Mouse (Mus musculus): ENCODE results near the gene Rnf212b. TPM values are rescaled to one million over a fixed set of nuclear protein-coding genes. Genes with fewer than 3 reads are reported as not detected.

Rnf212b gene
- total RNA-seq, 2 experiments from 2014 or later, result not detected

- no peak for DNase-seq
Measured at GRCm38 (mm10) chr14:54796760-54797159, 17.2 kb upstream of the Rnf212b start.

- no peak for DNase-seq
Measured at GRCm38 (mm10) chr14:54799686-54800085, 14.3 kb upstream of the Rnf212b start.

GRCm38 (mm10) chr14:54802428-54802827 lies 11.5 kb upstream of the Rnf212b start:
- DNase-seq, result no peak

GRCm38 (mm10) chr14:54806124-54806523 lies 7.8 kb upstream of the Rnf212b start:
- DNase-seq, result no peak

- no peak for DNase-seq
Measured at GRCm38 (mm10) chr14:54808718-54809667, 4.9 kb upstream of the Rnf212b start.

- no peak for DNase-seq
Measured at GRCm38 (mm10) chr14:54809668-54810033, 4.3 kb upstream of the Rnf212b start.

- no peak for DNase-seq
Measured at GRCm38 (mm10) chr14:54815737-54816136, 1.8 kb downstream of the Rnf212b start.

- DNase-seq, result peak; percentile 5
Measured at GRCm38 (mm10) chr14:54817791-54818190, 3.9 kb downstream of the Rnf212b start.

- DNase-seq, result no peak
Measured at GRCm38 (mm10) chr14:54822301-54822700, 8.4 kb downstream of the Rnf212b start.

- no peak for DNase-seq
Measured at GRCm38 (mm10) chr14:54823716-54824115, 9.8 kb downstream of the Rnf212b start.

- DNase-seq, result no peak
Measured at GRCm38 (mm10) chr14:54843461-54843860, 29.5 kb downstream of the Rnf212b start.

- no peak for DNase-seq
Measured at GRCm38 (mm10) chr14:54855726-54856125, 41.8 kb downstream of the Rnf212b start.

- DNase-seq, result no peak
Measured at GRCm38 (mm10) chr14:54856703-54857102, 42.8 kb downstream of the Rnf212b start.

GRCm38 (mm10) chr14:54857891-54858290 lies 44.0 kb downstream of the Rnf212b start:
- DNase-seq, result no peak

GRCm38 (mm10) chr14:54860511-54860910 lies 46.6 kb downstream of the Rnf212b start:
- peak; percentile 62 for DNase-seq

- DNase-seq, result peak; percentile 90
Measured at GRCm38 (mm10) chr14:54863501-54864312, 49.8 kb downstream of the Rnf212b start.

- no peak for DNase-seq
Measured at GRCm38 (mm10) chr14:54864313-54865036, 50.5 kb downstream of the Rnf212b start.

- DNase-seq, result no peak
Measured at GRCm38 (mm10) chr14:54865626-54866025, 51.7 kb downstream of the Rnf212b start.

GRCm38 (mm10) chr14:54866268-54866667 lies 52.3 kb downstream of the Rnf212b start:
- no peak for DNase-seq

GRCm38 (mm10) chr14:54866936-54867335 lies 53.0 kb downstream of the Rnf212b start:
- DNase-seq, result no peak

- DNase-seq, result no peak
Measured at GRCm38 (mm10) chr14:54868026-54868425, 54.1 kb downstream of the Rnf212b start.

GRCm38 (mm10) chr14:54870861-54871260 lies 56.9 kb downstream of the Rnf212b start, which contains the start of gene Homez:
TSS of gene Homez (minus strand) at chr14:54870961.
- DNase-seq, result no peak
